Mouse (Mus musculus) heart, embryonic 11.5 days (tissue): ENCODE results near the gene Commd1. TPM values are rescaled to one million over a fixed set of nuclear protein-coding genes. Genes with fewer than 3 reads are reported as not detected.

Source experiments
- ATAC-seq: fragments of 200-750 bp; cut with Nextera tagmentation; replicated peaks from 2 replicates; pipeline ENCODE4 v1.8.0; 2017; ENCODE audit warnings: moderate library complexity; ENCODE audit not compliant: insufficient number of reproducible peaks, low FRiP score, low TSS enrichment
- H3K27ac ChIP-seq: fragments of 300-500 bp; sonication (generic); 2 replicates; pipeline ENCODE4 v1.5.1; 2014; ENCODE audit warnings: mild to moderate bottlenecking, low read depth, low read length
- H3K27me3 ChIP-seq: fragments of 300-500 bp; sonication (generic); 2 replicates; pipeline ENCODE4 v1.6.1; 2014; ENCODE audit warnings: mild to moderate bottlenecking, low read length, mixed read lengths; ENCODE audit not compliant: control insufficient read depth, insufficient read depth
- H3K36me3 ChIP-seq: fragments of 300-500 bp; sonication (generic); 2 replicates; pipeline ENCODE4 v1.6.1; 2014; ENCODE audit warnings: mild to moderate bottlenecking, low read length, moderate library complexity, mixed read lengths; ENCODE audit not compliant: control insufficient read depth, insufficient read depth
- H3K4me1 ChIP-seq: fragments of 300-500 bp; sonication (generic); 2 replicates; pipeline ENCODE4 v1.6.1; 2014; ENCODE audit warnings: low read length; ENCODE audit not compliant: control insufficient read depth, insufficient read depth
- H3K4me2 ChIP-seq: fragments of 300-500 bp; sonication (generic); 2 replicates; pipeline ENCODE4 v1.6.1; 2014; ENCODE audit warnings: mild to moderate bottlenecking, moderate library complexity
- H3K4me3 ChIP-seq: fragments of 300-500 bp; sonication (generic); 2 replicates; pipeline ENCODE4 v1.5.1; 2014; ENCODE audit warnings: low read depth, low read length
- H3K9ac ChIP-seq: fragments of 300-500 bp; sonication (generic); 2 replicates; pipeline ENCODE4 v1.6.1; 2014; ENCODE audit warnings: mild to moderate bottlenecking, low read depth, low read length, moderate library complexity
- H3K9me3 ChIP-seq: fragments of 300-500 bp; sonication (generic); replicated peaks from 2 replicates; pipeline ENCODE4 v1.6.1; 2016; ENCODE audit warnings: low read length; ENCODE audit not compliant: control insufficient read depth
- WGBS: fragments of 180-500 bp; shearing (Covaris S2); extraction: QIAGEN DNeasy Blood & Tissue Kit; methylation state at CpG from one replicate; pipeline ENCODE4 v1.1.7; 2014; ENCODE audit not compliant: insufficient replicate concordance; 5-methylcytosine and 5-hydroxymethylcytosine counted together
- polyA plus RNA-seq: library from polyadenylated mRNA; unstranded; fragments of >200 nt; fragmentation: Nextera tagmentation; extraction: Ambion mirVana; gene quantifications from 2 replicates; pipeline ENCODE4 v1.2.1, GENCODE M21; 2014

The Commd1 gene
- polyA plus RNA-seq, 1 experiment from 2014 or later = 355 TPM

- H3K27me3 ChIP-seq = no peaks in the 10 kb centered on the region
- no peak overlapping the region; the same call in 1 of the 2 replicates for H3K4me3 ChIP-seq
- WGBS = 69% methylated on average over 6 of the region's 6 CpGs
- H3K9ac ChIP-seq = no peak overlapping the region
- peaks cover 7% of the 10 kb centered on the region for H3K4me1 ChIP-seq
- 0 out of 2 replicates have a peak, but pooled peaks cover 3% of the 10 kb centered on the region for H3K36me3 ChIP-seq
- H3K4me2 ChIP-seq = no peak overlapping the region
- ATAC-seq = no peak
- H3K9me3 ChIP-seq = no peaks in the 10 kb centered on the region
- H3K27ac ChIP-seq = no peak overlapping the region
Observed at GRCm38 (mm10) chr11:22982846-22983245, 664 bp upstream of the Commd1 start.

- H3K9me3 ChIP-seq = no peaks in the 10 kb centered on the region
- 3% methylated on average over 12 of the region's 12 CpGs for WGBS
- peak overlapping the region; percentile 98 for H3K27ac ChIP-seq
- peak overlapping the region; percentile 86 for H3K9ac ChIP-seq
- H3K36me3 ChIP-seq = peaks cover 3% of the 10 kb centered on the region; the same call in 1 of the 2 replicates
- ATAC-seq = peak; percentile 44
- H3K4me2 ChIP-seq = peak overlapping the region; percentile 84
- peaks cover 7% of the 10 kb centered on the region for H3K4me1 ChIP-seq
- H3K27me3 ChIP-seq = no peaks in the 10 kb centered on the region
- peak overlapping the region; percentile 64 for H3K4me3 ChIP-seq
Observed at GRCm38 (mm10) chr11:22981543-22981950, 635 bp downstream of the Commd1 start.

DNA sequence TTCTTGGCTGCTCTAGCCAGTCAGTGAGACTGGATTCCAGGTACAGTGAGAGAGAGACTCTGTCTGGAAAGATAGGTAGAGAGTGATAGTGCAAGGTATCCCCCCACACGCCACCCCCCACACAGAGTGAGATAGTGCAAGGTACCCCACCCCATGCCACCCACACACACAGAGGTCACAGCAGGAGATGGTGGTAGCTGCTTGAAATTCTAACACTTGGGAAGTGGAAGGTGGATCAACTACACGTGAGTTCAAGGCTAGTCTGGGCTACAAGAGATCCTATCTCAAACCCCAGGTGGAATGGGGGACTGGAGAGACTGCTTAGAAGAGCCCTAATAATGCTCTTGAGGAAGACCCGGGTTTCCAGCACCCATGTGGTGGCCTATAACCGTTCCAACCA, 1.1 kb downstream of the Commd1 start:
- H3K4me3 ChIP-seq = peak overlapping the region; percentile 64
- H3K4me2 ChIP-seq = peak overlapping the region; percentile 84
- ATAC-seq = no peak
- H3K27me3 ChIP-seq = no peaks in the 10 kb centered on the region
- no peak overlapping the region for H3K27ac ChIP-seq
- WGBS = 39% methylated on average over 4 of the region's 4 CpGs
- H3K36me3 ChIP-seq = peaks cover 3% of the 10 kb centered on the region; the same call in 1 of the 2 replicates
- H3K9ac ChIP-seq = peak overlapping the region; percentile 86
- peaks cover 7% of the 10 kb centered on the region for H3K4me1 ChIP-seq
- no peaks in the 10 kb centered on the region for H3K9me3 ChIP-seq

GRCm38 (mm10) chr11:22979221-22979620, 3.0 kb downstream of the Commd1 start:
- no peak overlapping the region for H3K4me3 ChIP-seq
- H3K27ac ChIP-seq = no peak overlapping the region
- peaks cover 3% of the 10 kb centered on the region; the same call in 1 of the 2 replicates for H3K36me3 ChIP-seq
- 79% methylated on average over 1 of the region's 1 CpGs for WGBS
- no peak overlapping the region for H3K9ac ChIP-seq
- no peak for ATAC-seq
- peaks cover 9% of the 10 kb centered on the region for H3K4me1 ChIP-seq
- H3K4me2 ChIP-seq = no peak overlapping the region
- no peaks in the 10 kb centered on the region for H3K9me3 ChIP-seq
- H3K27me3 ChIP-seq = no peaks in the 10 kb centered on the region

GRCm38 (mm10) chr11:22978711-22979110, 3.5 kb downstream of the Commd1 start:
- WGBS = 76% methylated on average over 1 of the region's 1 CpGs
- Histone ChIP-seq H3K4me3 (no peak overlapping the region), H3K4me1 (peaks cover 11% of the 10 kb centered on the region), H3K27ac (no peak overlapping the region), H3K4me2 (no peak overlapping the region), H3K36me3 (peaks cover 4% of the 10 kb centered on the region; the same call in 1 of the 2 replicates), H3K27me3 (no peaks in the 10 kb centered on the region), H3K9ac (no peak overlapping the region), H3K9me3 (no peaks in the 10 kb centered on the region)
- ATAC-seq = no peak

DNA sequence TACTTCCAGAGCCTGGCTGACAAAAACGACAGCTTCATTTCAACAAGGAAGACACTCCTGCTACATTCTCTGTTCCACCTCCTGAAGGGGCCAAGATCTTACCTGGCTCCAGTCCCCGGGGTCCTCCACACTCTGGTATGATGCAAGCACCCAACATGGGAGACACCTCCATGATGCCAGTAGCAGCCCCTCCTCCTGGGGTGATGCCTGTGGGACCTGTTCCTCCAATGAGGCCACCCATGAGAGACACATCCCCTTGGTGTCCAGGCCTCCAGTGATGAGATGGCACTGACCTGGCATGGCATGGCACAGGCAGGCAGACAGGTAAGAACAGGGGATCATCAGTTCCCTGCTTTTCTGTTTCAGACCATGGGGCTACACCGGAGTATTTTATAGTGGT, 4.0 kb downstream of the Commd1 start:
- H3K36me3 ChIP-seq = peaks cover 5% of the 10 kb centered on the region; the same call in 1 of the 2 replicates
- H3K27me3 ChIP-seq = no peaks in the 10 kb centered on the region
- WGBS = 86% methylated on average over 3 of the region's 3 CpGs
- no peak for ATAC-seq
- H3K4me1 ChIP-seq = peaks cover 11% of the 10 kb centered on the region
- no peaks in the 10 kb centered on the region for H3K9me3 ChIP-seq
- H3K4me2 ChIP-seq = no peak overlapping the region
- H3K27ac ChIP-seq = no peak overlapping the region
- no peak overlapping the region for H3K9ac ChIP-seq
- H3K4me3 ChIP-seq = no peak overlapping the region

DNA sequence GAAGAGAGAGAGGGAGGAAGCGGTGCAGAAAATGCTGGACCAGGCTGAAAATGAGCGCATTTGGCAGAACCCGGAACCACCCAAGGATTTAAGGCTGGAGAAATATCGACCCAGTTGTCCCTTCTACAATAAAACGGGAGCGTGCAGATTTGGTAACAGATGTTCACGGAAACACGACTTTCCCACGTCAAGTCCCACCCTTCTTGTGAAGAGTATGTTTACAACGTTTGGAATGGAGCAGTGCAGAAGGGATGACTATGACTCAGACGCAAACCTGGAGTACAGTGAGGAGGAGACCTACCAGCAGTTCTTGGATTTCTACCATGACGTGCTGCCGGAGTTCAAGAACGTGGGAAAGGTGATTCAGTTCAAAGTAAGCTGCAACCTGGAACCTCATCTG, 8.6 kb downstream of the Commd1 start:
- no peak for ATAC-seq
- H3K4me1 ChIP-seq = 0 out of 2 replicates have a peak, but pooled peaks cover 3% of the 10 kb centered on the region
- H3K4me3 ChIP-seq = peak overlapping the region; percentile 49
- no peak overlapping the region for H3K27ac ChIP-seq
- WGBS = 50% methylated on average over 14 of the region's 14 CpGs
- peak overlapping the region; percentile 30; the same call in 1 of the 2 replicates for H3K9ac ChIP-seq
- no peaks in the 10 kb centered on the region for H3K27me3 ChIP-seq
- peak overlapping the region; percentile 69 for H3K4me2 ChIP-seq
- peaks cover 9% of the 10 kb centered on the region; the same call in 1 of the 2 replicates for H3K36me3 ChIP-seq
- peaks cover 16% of the 10 kb centered on the region for H3K9me3 ChIP-seq

DNA sequence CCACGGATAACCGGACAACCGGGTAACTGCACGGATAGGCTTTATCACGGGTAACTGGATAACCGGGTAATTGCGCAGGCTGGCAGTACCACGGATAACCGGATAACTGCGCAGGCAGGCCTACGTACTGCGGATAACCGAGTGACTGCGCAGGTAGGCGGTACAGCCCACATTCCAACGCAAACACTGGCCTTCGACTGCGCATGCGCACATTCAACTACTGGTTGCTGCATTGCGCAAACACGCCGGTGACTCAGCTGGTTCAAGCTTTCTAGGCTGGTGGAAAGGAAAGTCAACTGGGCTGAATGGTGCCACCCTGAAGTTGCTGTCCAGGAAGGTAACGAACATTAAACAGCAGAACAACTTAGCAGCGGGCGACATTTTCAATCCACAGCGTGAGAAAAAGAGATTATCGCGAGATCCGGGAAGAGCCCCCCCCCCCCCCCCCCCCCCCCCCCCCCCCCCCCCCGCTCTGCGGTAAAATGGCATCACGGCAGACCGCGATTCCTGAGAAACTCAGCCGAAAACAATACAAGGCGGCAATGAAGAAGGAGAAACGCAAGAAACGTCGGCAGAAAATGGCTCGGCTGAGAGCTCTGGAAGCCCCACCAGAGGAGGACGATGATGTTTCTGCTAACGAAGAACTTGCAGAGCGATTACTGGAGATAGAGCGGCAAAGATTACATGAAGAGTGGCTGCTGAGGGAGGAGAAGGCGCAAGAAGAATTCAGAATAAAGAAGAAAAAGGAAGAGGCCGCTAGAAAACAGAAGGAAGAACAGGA, 9.2 kb downstream of the Commd1 start:
- WGBS = 52% methylated on average over 45 of the region's 46 CpGs
- no peaks in the 10 kb centered on the region for H3K27me3 ChIP-seq
- H3K9ac ChIP-seq = peak overlapping the region; percentile 67; the same call in 1 of the 2 replicates
- H3K4me1 ChIP-seq = 0 out of 2 replicates have a peak, but pooled peaks cover 3% of the 10 kb centered on the region
- peaks cover 16% of the 10 kb centered on the region for H3K9me3 ChIP-seq
- peak overlapping the region; percentile 62 for H3K4me3 ChIP-seq
- peak overlapping the region; percentile 78 for H3K4me2 ChIP-seq
- H3K36me3 ChIP-seq = peaks cover 7% of the 10 kb centered on the region; the same call in 1 of the 2 replicates
- peak; percentile 70 for ATAC-seq
- peak overlapping the region; percentile 70 for H3K27ac ChIP-seq
